Mouse (Mus musculus) testis, adult 2 months (tissue): Measurements from ENCODE around the gene Sde2. TPM values are rescaled to one million over a fixed set of nuclear protein-coding genes. Genes with fewer than 3 reads are reported as not detected.

Experiments used
- H3K27ac ChIP-seq: fragments of 200-500 bp; 2 replicates; pipeline ENCODE4 v1.5.1; 2012; ENCODE audit warnings: low read depth, low read length; ENCODE audit not compliant: control insufficient read depth, insufficient read depth
- H3K27me3 ChIP-seq: fragments of 200-500 bp; 2 replicates; pipeline ENCODE4 v1.6.1; 2012; ENCODE audit warnings: mild to moderate bottlenecking, low read length, moderate library complexity; ENCODE audit not compliant: control insufficient read depth, insufficient read depth
- H3K36me3 ChIP-seq: fragments of 200-500 bp; 2 replicates; pipeline ENCODE4 v1.6.1; 2012; ENCODE audit warnings: mild to moderate bottlenecking, low read length; ENCODE audit not compliant: control insufficient read depth, insufficient read depth
- H3K4me1 ChIP-seq: fragments of 200-500 bp; 2 replicates; pipeline ENCODE4 v1.6.1; 2012; ENCODE audit warnings: low read length; ENCODE audit not compliant: control insufficient read depth, insufficient read depth
- H3K4me3 ChIP-seq: fragments of 200-500 bp; 2 replicates; pipeline ENCODE4 v1.5.1; 2012; ENCODE audit warnings: low read depth, mild to moderate bottlenecking, low read length, moderate library complexity, mixed read lengths; ENCODE audit not compliant: control insufficient read depth
- CTCF ChIP-seq: fragments of 200-500 bp; IDR thresholded peaks from 2 replicates; pipeline ENCODE4 v1.5.1; 2012; ENCODE audit warnings: low read depth, mild to moderate bottlenecking, inconsistent platforms, low read length, moderate library complexity; ENCODE audit not compliant: control insufficient read depth, insufficient read depth, insufficient replicate concordance
- POLR2A ChIP-seq: fragments of 200-500 bp; IDR thresholded peaks from 2 replicates; pipeline ENCODE4 v1.6.1; 2012; ENCODE audit warnings: low read depth, mild to moderate bottlenecking, inconsistent platforms, low read length, moderate library complexity; ENCODE audit not compliant: control insufficient read depth
- polyA plus RNA-seq: library from polyadenylated mRNA; depleted of rRNA; stranded (reverse); fragments of >200 nt; gene quantifications from 2 replicates; pipeline ENCODE4 v1.2.3, GENCODE M21; 2012; rRNA removed

Sde2 gene
- 9.1 and 11.1 TPM in 2 replicates for polyA plus RNA-seq

- peaks cover 8% of the 10 kb centered on the region for H3K4me1 ChIP-seq
These were observed at the start of gene Sde2 for GRCm38 (mm10) chr1:180850316-180851270. Gene Sde2, plus strand, starts transcription at chr1:180851127.

GRCm38 (mm10) chr1:180801466-180801994, 49.4 kb upstream of the Sde2 start:
- TF ChIP-seq POLR2A (no peak), CTCF (no peak)
- Histone ChIP-seq H3K27ac (no peak overlapping the region), H3K4me1 (no peaks in the 10 kb centered on the region), H3K36me3 (peaks cover 2% of the 10 kb centered on the region), H3K27me3 (no peaks in the 10 kb centered on the region), H3K4me3 (no peak overlapping the region)

More at GRCm38 (mm10) chr1:180850316-180851270, at the start of gene Sde2:
- Histone ChIP-seq H3K36me3 (no peaks in the 10 kb centered on the region), H3K27ac (peak within 1 kb of the TSS; percentile 95), H3K27me3 (no peaks in the 10 kb centered on the region), H3K4me3 (peak within 1 kb of the TSS; percentile 94)
- TF ChIP-seq POLR2A (peak; percentile 97), CTCF (no peak)

- no peaks in the 10 kb centered on the region for H3K27me3 ChIP-seq
- no peaks in the 10 kb centered on the region for H3K4me1 ChIP-seq
- H3K4me3 ChIP-seq: no peak overlapping the region
- H3K27ac ChIP-seq: no peak overlapping the region
- peaks cover 4% of the 10 kb centered on the region for H3K36me3 ChIP-seq
- TF ChIP-seq CTCF: no peak
- no peak for TF ChIP-seq POLR2A
These were observed 47.0 kb upstream of the Sde2 start for GRCm38 (mm10) chr1:180803881-180804280.

GRCm38 (mm10) chr1:180808831-180809230, 42.1 kb upstream of the Sde2 start:
- no peak overlapping the region for H3K4me3 ChIP-seq
- TF ChIP-seq POLR2A (no peak), CTCF (no peak)
- H3K27me3 ChIP-seq: no peaks in the 10 kb centered on the region
- no peak overlapping the region for H3K27ac ChIP-seq
- no peaks in the 10 kb centered on the region for H3K4me1 ChIP-seq
- peaks cover 6% of the 10 kb centered on the region for H3K36me3 ChIP-seq

- no peak for TF ChIP-seq CTCF
- no peak for TF ChIP-seq POLR2A
- peak overlapping the region; percentile 45 for H3K4me3 ChIP-seq
- H3K36me3 ChIP-seq: peaks cover 4% of the 10 kb centered on the region
- peaks cover 3% of the 10 kb centered on the region; the same call in 1 of the 2 replicates for H3K4me1 ChIP-seq
- no peak overlapping the region for H3K27ac ChIP-seq
- no peaks in the 10 kb centered on the region for H3K27me3 ChIP-seq
These were observed 40.0 kb upstream of the Sde2 start for GRCm38 (mm10) chr1:180810976-180811375.

GRCm38 (mm10) chr1:180811596-180812462, 39.1 kb upstream of the Sde2 start:
- Histone ChIP-seq H3K4me3 (peak overlapping the region; percentile 99), H3K36me3 (peaks cover 4% of the 10 kb centered on the region), H3K27me3 (no peaks in the 10 kb centered on the region), H3K4me1 (peaks cover 3% of the 10 kb centered on the region; the same call in 1 of the 2 replicates), H3K27ac (peak overlapping the region; percentile 99)
- peak; percentile 26; the same call in 1 of the 2 replicates for TF ChIP-seq CTCF
- TF ChIP-seq POLR2A: no peak
